Mouse (Mus musculus): ENCODE data around the gene Galnt6. TPM values are rescaled to one million over a fixed set of nuclear protein-coding genes. Genes with fewer than 3 reads are reported as not detected.

Galnt6 gene
- polyA plus RNA-seq, 2 experiments, result 0.47 to 0.84 TPM

DNA sequence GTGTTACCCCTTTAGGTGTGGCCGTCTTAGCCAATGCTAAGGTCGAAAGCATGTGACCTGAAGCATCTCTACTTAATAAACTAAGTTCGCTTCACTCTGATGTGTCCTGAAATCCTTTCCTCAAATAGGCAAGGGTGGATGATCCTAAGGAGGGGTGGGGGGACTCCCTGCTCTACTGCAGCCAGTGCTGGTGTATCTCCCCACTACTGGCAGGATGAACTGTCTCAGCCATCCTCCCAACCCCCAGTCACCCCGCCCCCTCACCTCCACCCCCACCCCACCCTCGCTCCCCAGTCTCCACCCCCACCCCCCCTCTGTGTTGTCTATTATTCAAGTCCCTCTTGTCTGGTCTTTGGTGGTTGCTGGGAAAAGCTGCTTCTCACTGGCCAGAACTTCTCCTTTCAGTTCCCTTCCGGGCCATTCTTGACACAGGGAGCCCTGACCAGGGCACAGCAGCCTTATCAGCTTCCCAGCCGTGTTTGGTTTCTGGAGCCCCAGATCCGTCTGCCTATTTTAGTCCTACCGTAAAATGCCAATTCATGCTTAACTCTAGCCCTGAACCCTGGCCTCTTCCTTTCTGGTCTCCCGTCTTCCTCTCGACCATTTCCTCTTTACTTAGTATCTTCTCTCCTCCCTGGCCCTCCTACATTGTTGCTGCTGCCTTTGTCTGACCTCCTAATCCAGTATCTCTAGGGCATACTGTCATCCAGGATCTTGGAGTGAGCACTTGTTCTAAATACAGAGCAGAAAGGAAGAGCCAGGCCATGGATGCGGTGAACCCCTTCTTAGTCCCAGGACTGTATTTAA is 55.4 kb downstream of the Galnt6 start:
- H3K4me1 ChIP-seq (replicated peaks; ENCODE audit: control insufficient read depth in 2 of 2, insufficient read depth in 2 of 2, low read length in 1 of 2), result peaks cover 18 to 38% of the 10 kb centered on the region in 2 experiments
- ATAC-seq (ENCODE audit: insufficient read depth) (peak; percentile 85), DNase-seq (ENCODE audit: low read depth in 3 of 3, low spot score in 3 of 3) (peak; percentile 52 to 60 (median 57))
- H3K4me2 ChIP-seq (ENCODE audit: low read depth), result peak overlapping the region; percentile 54
- no peaks in the 10 kb centered on the region for H3K36me3 ChIP-seq (replicated peaks; ENCODE audit: control insufficient read depth, insufficient read depth, low read depth)
- H3K27me3 ChIP-seq (ENCODE audit: control insufficient read depth, insufficient read depth, low read length), result no peaks in the 10 kb centered on the region
- 8% methylated on average over 12 of the region's 12 CpGs for WGBS (ENCODE audit: insufficient replicate concordance)
- H3K9ac ChIP-seq (replicated peaks), result peak overlapping the region; percentile 46
- no peak overlapping the region; a peak in 1 of 4 replicates for H3K4me3 ChIP-seq (ENCODE audit: insufficient read depth in 1 of 2, low read depth in 2 of 2, low read length in 2 of 2)
- TF ChIP-seq CTCF (IDR thresholded peaks at IDR 0.05; ENCODE audit: low read depth) (no peak), EP300 (IDR thresholded peaks at IDR 0.05; ENCODE audit: low read depth) (peak; percentile 54; the same call in 1 of the 2 replicates)
- peak overlapping the region; percentile 73 for H3K27ac ChIP-seq
- H3K9me3 ChIP-seq (ENCODE audit: control insufficient read depth, low read length), result no peaks in the 10 kb centered on the region

DNA sequence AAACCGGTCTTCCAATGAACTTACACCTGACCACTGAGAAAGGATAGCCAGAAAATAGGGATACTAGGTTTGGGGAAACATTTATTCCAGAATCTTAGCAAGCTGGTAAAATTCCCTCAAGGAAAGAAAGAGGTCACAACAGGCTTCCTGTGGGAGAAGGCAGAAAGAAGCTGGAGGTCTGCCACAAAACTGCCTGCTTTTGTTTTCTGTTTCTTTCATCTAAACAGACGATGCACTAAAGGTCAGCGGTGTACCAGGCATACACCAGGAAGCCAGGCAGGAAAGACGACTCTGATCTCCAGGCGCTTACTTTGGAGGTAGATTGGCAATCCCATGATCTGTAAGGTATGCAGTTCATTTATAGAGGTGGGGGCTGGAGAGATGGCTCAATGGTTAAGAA is 58.3 kb downstream of the Galnt6 start:
- TF ChIP-seq CTCF (IDR thresholded peaks at IDR 0.05; ENCODE audit: low read depth), result no peak
- no peak for TF ChIP-seq EP300 (IDR thresholded peaks at IDR 0.05; ENCODE audit: low read depth)
- no peak overlapping the region for H3K4me2 ChIP-seq (ENCODE audit: low read depth)
- no peaks in the 10 kb centered on the region for H3K9me3 ChIP-seq (ENCODE audit: control insufficient read depth, low read length)
- 74% methylated on average over 5 of the region's 5 CpGs for WGBS (ENCODE audit: insufficient replicate concordance)
- no peak overlapping the region for H3K4me3 ChIP-seq (ENCODE audit: insufficient read depth in 1 of 2, low read depth in 2 of 2, low read length in 2 of 2)
- ATAC-seq (ENCODE audit: insufficient read depth), result no peak
- no peak for DNase-seq (ENCODE audit: low read depth in 3 of 3, low spot score in 3 of 3)
- no peaks in the 10 kb centered on the region for H3K36me3 ChIP-seq (replicated peaks; ENCODE audit: control insufficient read depth, insufficient read depth, low read depth)
- no peak overlapping the region for H3K27ac ChIP-seq
- H3K9ac ChIP-seq (replicated peaks), result no peak overlapping the region
- peaks cover 18 to 52% of the 10 kb centered on the region in 2 experiments for H3K4me1 ChIP-seq (replicated peaks; ENCODE audit: control insufficient read depth in 2 of 2, insufficient read depth in 2 of 2, low read length in 1 of 2)
- no peaks in the 10 kb centered on the region for H3K27me3 ChIP-seq (ENCODE audit: control insufficient read depth, insufficient read depth, low read length)

DNA sequence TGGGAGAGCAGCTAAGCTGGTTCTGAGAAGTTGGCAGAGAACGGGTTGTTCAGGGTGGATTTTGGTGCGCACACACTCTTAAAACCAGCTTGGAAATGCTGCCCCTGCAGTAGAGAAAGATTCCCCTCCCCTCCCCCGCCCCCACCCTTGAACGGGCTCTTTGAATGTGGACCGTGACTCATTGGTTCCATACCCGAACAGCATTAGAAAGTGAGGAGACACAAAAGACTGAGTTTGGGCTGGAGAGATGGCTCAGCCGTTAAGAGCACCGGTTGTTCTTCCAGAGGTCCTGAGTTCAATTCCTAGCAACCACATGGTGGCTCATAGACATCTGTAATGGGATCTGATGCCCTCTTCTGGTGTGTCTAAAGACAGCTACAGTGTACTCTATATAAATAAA is 59.2 kb downstream of the Galnt6 start:
- H3K36me3 ChIP-seq (replicated peaks; ENCODE audit: control insufficient read depth, insufficient read depth, low read depth), result no peaks in the 10 kb centered on the region
- H3K4me2 ChIP-seq (ENCODE audit: low read depth), result no peak overlapping the region
- H3K9ac ChIP-seq (replicated peaks), result no peak overlapping the region
- no peak for TF ChIP-seq CTCF (IDR thresholded peaks at IDR 0.05; ENCODE audit: low read depth)
- no peak for TF ChIP-seq EP300 (IDR thresholded peaks at IDR 0.05; ENCODE audit: low read depth)
- ATAC-seq (ENCODE audit: insufficient read depth) (no peak), DNase-seq (ENCODE audit: low read depth in 3 of 3, low spot score in 3 of 3) (no peak)
- no peaks in the 10 kb centered on the region for H3K27me3 ChIP-seq (ENCODE audit: control insufficient read depth, insufficient read depth, low read length)
- no peaks in the 10 kb centered on the region for H3K9me3 ChIP-seq (ENCODE audit: control insufficient read depth, low read length)
- H3K27ac ChIP-seq, result no peak overlapping the region
- WGBS (ENCODE audit: insufficient replicate concordance), result 64% methylated on average over 8 of the region's 8 CpGs
- peaks cover 17 to 56% of the 10 kb centered on the region in 2 experiments for H3K4me1 ChIP-seq (replicated peaks; ENCODE audit: control insufficient read depth in 2 of 2, insufficient read depth in 2 of 2, low read length in 1 of 2)
- no peak overlapping the region for H3K4me3 ChIP-seq (ENCODE audit: insufficient read depth in 1 of 2, low read depth in 2 of 2, low read length in 2 of 2)

DNA sequence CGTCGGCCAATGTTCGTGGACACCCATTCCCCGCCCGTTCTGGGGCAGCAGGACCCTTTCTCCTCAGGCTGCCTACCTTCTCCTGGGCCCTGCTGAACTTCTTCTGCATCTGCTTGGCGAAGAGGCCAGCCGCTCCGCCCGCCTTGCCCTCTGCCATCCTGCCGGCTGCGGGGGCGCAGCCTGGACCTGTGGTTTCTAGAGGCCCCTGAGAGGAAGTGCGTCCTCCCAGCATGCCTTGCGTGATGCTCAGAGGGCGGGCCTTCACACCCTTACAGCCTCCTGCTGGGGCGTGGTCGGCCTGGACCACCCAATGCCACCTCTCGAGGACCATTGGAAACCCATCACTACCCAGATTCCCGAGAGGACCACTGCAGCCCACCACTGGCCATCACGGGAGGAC is 59.8 kb downstream of the Galnt6 start, which contains the start of gene Bin2:
Bin2 (minus strand) TSS at position 217 of the 400 bp plus-strand sequence.
- Histone ChIP-seq H3K9me3 (ENCODE audit: control insufficient read depth, low read length) (no peaks in the 10 kb centered on the region), H3K4me2 (ENCODE audit: low read depth) (peak within 1 kb of the TSS; percentile 71), H3K27me3 (ENCODE audit: control insufficient read depth, insufficient read depth, low read length) (no peaks in the 10 kb centered on the region), H3K27ac (no peak within 1 kb of the TSS), H3K4me3 (ENCODE audit: insufficient read depth in 1 of 2, low read depth in 2 of 2, low read length in 2 of 2) (peak within 1 kb of the TSS; percentile 65 to 67), H3K4me1 (replicated peaks; ENCODE audit: control insufficient read depth in 2 of 2, insufficient read depth in 2 of 2, low read length in 1 of 2) (peaks cover 11 to 54% of the 10 kb centered on the region in 2 experiments), H3K9ac (replicated peaks) (peak within 1 kb of the TSS; percentile 76), H3K36me3 (replicated peaks; ENCODE audit: control insufficient read depth, insufficient read depth, low read depth) (no peaks in the 10 kb centered on the region)
- peak; percentile 58 for ATAC-seq (ENCODE audit: insufficient read depth)
- DNase-seq (ENCODE audit: low read depth in 3 of 3, low spot score in 3 of 3), result peak; percentile 40 to 54 (median 47)
- TF ChIP-seq CTCF (IDR thresholded peaks at IDR 0.05; ENCODE audit: low read depth) (no peak), EP300 (IDR thresholded peaks at IDR 0.05; ENCODE audit: low read depth) (no peak)
- WGBS (ENCODE audit: insufficient replicate concordance), result 15% methylated on average over 20 of the region's 20 CpGs

DNA sequence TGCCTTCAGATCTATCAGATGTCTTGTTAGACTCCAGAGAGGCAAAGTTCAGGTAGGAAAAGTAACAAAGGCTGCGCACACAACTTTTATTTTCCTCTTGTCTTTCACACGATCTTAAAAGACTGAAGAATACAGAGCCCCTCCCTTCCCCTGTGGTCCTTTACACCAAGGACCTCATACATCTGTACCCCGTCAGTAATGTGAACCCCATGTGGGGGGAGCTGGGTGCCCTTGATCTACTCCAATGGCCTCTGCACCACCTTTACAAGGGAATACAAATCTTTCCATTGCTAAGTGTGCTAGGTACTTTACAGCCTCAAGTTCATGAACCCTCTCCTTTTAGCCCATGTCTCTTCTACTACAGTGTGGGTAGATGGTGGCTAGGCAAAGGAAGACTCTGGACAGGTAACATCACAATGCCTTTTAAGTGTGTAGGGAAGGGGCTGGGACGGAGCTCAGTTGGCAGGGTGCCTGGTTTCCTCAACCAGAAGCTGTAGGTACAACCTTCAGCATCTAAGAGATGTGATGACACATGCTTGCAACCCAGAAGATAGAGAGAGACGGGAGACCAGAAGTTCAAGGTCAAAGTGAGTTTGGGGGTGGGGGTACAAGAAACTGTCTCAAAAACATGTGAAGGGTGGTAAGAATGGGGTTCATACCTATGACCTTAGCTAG is 61.2 kb downstream of the Galnt6 start:
- no peak overlapping the region for H3K9ac ChIP-seq (replicated peaks)
- no peak for DNase-seq (ENCODE audit: low read depth in 3 of 3, low spot score in 3 of 3)
- H3K9me3 ChIP-seq (ENCODE audit: control insufficient read depth, low read length), result no peaks in the 10 kb centered on the region
- no peaks in the 10 kb centered on the region for H3K27me3 ChIP-seq (ENCODE audit: control insufficient read depth, insufficient read depth, low read length)
- peak overlapping the region; percentile 71 for H3K4me2 ChIP-seq (ENCODE audit: low read depth)
- H3K27ac ChIP-seq, result no peak overlapping the region
- no peak for TF ChIP-seq EP300 (IDR thresholded peaks at IDR 0.05; ENCODE audit: low read depth)
- TF ChIP-seq CTCF (IDR thresholded peaks at IDR 0.05; ENCODE audit: low read depth), result no peak
- H3K36me3 ChIP-seq (replicated peaks; ENCODE audit: control insufficient read depth, insufficient read depth, low read depth), result no peaks in the 10 kb centered on the region
- no peak for ATAC-seq (ENCODE audit: insufficient read depth)
- H3K4me1 ChIP-seq (replicated peaks; ENCODE audit: control insufficient read depth in 2 of 2, insufficient read depth in 2 of 2, low read length in 1 of 2), result peaks cover under 1 to 50% of the 10 kb centered on the region in 2 experiments
- H3K4me3 ChIP-seq (ENCODE audit: insufficient read depth in 1 of 2, low read depth in 2 of 2, low read length in 2 of 2), result peak overlapping the region; percentile 42 to 65
- WGBS (ENCODE audit: insufficient replicate concordance), result 48% methylated on average over 5 of the region's 5 CpGs
